Mouse (Mus musculus) MEL (cell line): Measurements from ENCODE around the gene Tmem132b.
A peak's percentile ranks its signal among the peaks of the same experiment; 100 is the strongest.

Experiments used
- CHD1 ChIP-seq: IDR thresholded peaks from 2 replicates; pipeline ENCODE4 v1.6.1; 2012; ENCODE audit warnings: low read depth, mild to moderate bottlenecking, inconsistent platforms, low read length, improper control_type of control experiment
- CTCF ChIP-seq, 3 experiments: IDR thresholded peaks in 2 of 3; conservative IDR thresholded peaks in 1 of 3; 2 replicates each; pipeline ENCODE4 v1.5.1; 2011 to 2012; ENCODE audit warnings: low read length in 3 of 3, low read depth in 2 of 3, mild to moderate bottlenecking in 2 of 3, improper control_type of control experiment in 1 of 3, inconsistent platforms in 1 of 3, mixed read lengths in 1 of 3, moderate library complexity in 1 of 3; ENCODE audit not compliant: control insufficient read depth in 1 of 3, insufficient read depth in 1 of 3, poor library complexity in 1 of 3, severe bottlenecking in 1 of 3
- EP300 ChIP-seq, 2 experiments: IDR thresholded peaks; 2 replicates each; pipeline ENCODE4 v1.6.1; 2011; ENCODE audit warnings: improper control_type of control experiment in 2 of 2, low read length in 2 of 2, low read depth in 1 of 2, mild to moderate bottlenecking in 1 of 2
- GABPA ChIP-seq: IDR thresholded peaks from 2 replicates; pipeline ENCODE4 v1.6.1; 2012; ENCODE audit warnings: low read depth, mild to moderate bottlenecking, inconsistent platforms, low read length, improper control_type of control experiment, moderate library complexity
- GATA1 ChIP-seq: IDR thresholded peaks from 2 replicates; pipeline ENCODE4 v1.6.1; 2011; ENCODE audit warnings: low read depth, low read length, improper control_type of control experiment
- MEF2A ChIP-seq: IDR thresholded peaks from 2 replicates; pipeline ENCODE4 v1.6.1; 2014; ENCODE audit warnings: low read depth, mild to moderate bottlenecking, inconsistent platforms, low read length, improper control_type of control experiment; ENCODE audit not compliant: poor library complexity, insufficient replicate concordance, severe bottlenecking; ENCODE audit errors: extremely low read depth
- MYC ChIP-seq: IDR thresholded peaks from 2 replicates; pipeline ENCODE4 v1.6.1; 2011; ENCODE audit warnings: low read depth, mild to moderate bottlenecking, low read length, improper control_type of control experiment, moderate library complexity
- POLR2A ChIP-seq, 2 experiments: IDR thresholded peaks; 2 replicates each; pipeline ENCODE4 v1.6.1; 2011 to 2012; ENCODE audit warnings: low read length in 2 of 2, mild to moderate bottlenecking in 2 of 2, control low read depth in 1 of 2, improper control_type of control experiment in 1 of 2, low read depth in 1 of 2, moderate library complexity in 1 of 2; ENCODE audit not compliant: control insufficient read depth in 1 of 2, insufficient read depth in 1 of 2, poor library complexity in 1 of 2
- POLR2AphosphoS2 ChIP-seq: IDR thresholded peaks from 2 replicates; pipeline ENCODE4 v1.6.1; 2011; ENCODE audit warnings: low read length, improper control_type of control experiment
- TBP ChIP-seq: IDR thresholded peaks from 2 replicates; pipeline ENCODE4 v1.8.0; 2011; ENCODE audit warnings: low read depth, low read length, improper control_type of control experiment
- TCF12 ChIP-seq: IDR thresholded peaks from 2 replicates; pipeline ENCODE4 v1.6.1; 2014; ENCODE audit warnings: low read depth, mild to moderate bottlenecking, inconsistent platforms, low read length, improper control_type of control experiment, moderate library complexity
- UBTF ChIP-seq: IDR thresholded peaks from 2 replicates; pipeline ENCODE4 v1.6.1; 2012; ENCODE audit warnings: low read depth, mild to moderate bottlenecking, inconsistent platforms, low read length, improper control_type of control experiment, moderate library complexity, borderline replicate concordance; ENCODE audit not compliant: insufficient read depth
- ZC3H11A ChIP-seq: IDR thresholded peaks from 2 replicates; pipeline ENCODE4 v1.6.1; 2012; ENCODE audit warnings: low read depth, mild to moderate bottlenecking, inconsistent platforms, low read length, improper control_type of control experiment

- TF ChIP-seq CTCF (IDR thresholded peaks at IDR 0.05 in 2 of 3, conservative IDR thresholded peaks at IDR 0.05 in 1 of 3; ENCODE audit: control insufficient read depth in 1 of 3, insufficient read depth in 1 of 3, low read depth in 2 of 3, low read length in 3 of 3, poor library complexity in 1 of 3, severe bottlenecking in 1 of 3) (no peak; a peak in 1 of 6 replicates), MYC (no peak), POLR2AphosphoS2 (no peak), MEF2A (no peak), POLR2A (IDR thresholded peaks at IDR 0.05; ENCODE audit: control insufficient read depth in 1 of 2, insufficient read depth in 1 of 2, low read depth in 1 of 2, low read length in 2 of 2, poor library complexity in 1 of 2) (no peak), GABPA (no peak), UBTF (no peak), ZC3H11A (no peak), TBP (peak; percentile 90), GATA1 (0 out of 2 replicates have a peak, but pooled peaks have one; percentile 18), EP300 (IDR thresholded peaks at IDR 0.05; ENCODE audit: low read depth in 1 of 2, low read length in 2 of 2) (peak; percentile 48 to 51; a peak in 3 of 4 replicates), TCF12 (no peak), CHD1 (no peak)
Observed at GRCm38 (mm10) chr5:125483712-125484611, 47.6 kb upstream of the Tmem132b start.
